Mouse (Mus musculus) Patski (cell line): ENCODE measurements at regions not wholly inside any gene's neighbourhood (a gene's known extent, or its start where the extent isn't known, plus 50 kb on each side); places are given as distances from the start of the nearest gene placed in this dataset.

Experiments
- ATAC-seq: fragments of 100-300 bp; one replicate; pipeline ENCODE4 v1.8.0; 2021
- CTCF ChIA-PET: fragments of 350-600 bp; sonication (Branson Sonifier 250); formaldehyde crosslinking; loops from one replicate; lab custom pipeline; 2022; ENCODE audit warnings: inconsistent platforms; lab: Charles Lee
- POLR2A ChIA-PET: fragments of 350-600 bp; sonication (Branson Sonifier 250); formaldehyde crosslinking; loops from one replicate; lab custom pipeline; 2022; ENCODE audit warnings: antibody characterized with exemption, inconsistent platforms; lab: Charles Lee
- DNase-seq: peaks from one replicate; pipeline ENCODE4 v3.0.0-alpha.2; 2011; ENCODE audit warnings: low read depth, low spot score
- H3K27me3 ChIP-seq: fragments of 371-371 bp; one replicate; pipeline ENCODE4 v1.5.1; 2021
- CTCF ChIP-seq: fragments of 100-300 bp; IDR thresholded peaks from one replicate; pipeline ENCODE4 v1.5.1; 2021
- in situ Hi-C: fragments of 300-500 bp; cut with MboI; formaldehyde crosslinking; loops from 3 replicates; pipeline ENCODE4 v1.11.1; 2018; ENCODE audit warnings: low pct_unique_long_range_greater_than_20kb, mixed read lengths

- CTCF ChIA-PET, result no interaction called here
- in situ Hi-C loops, result no loop called here
- no peak for DNase-seq
- no peak for TF ChIP-seq CTCF
- POLR2A ChIA-PET, result no interaction called here
- H3K27me3 ChIP-seq, result peaks cover 9% of the 10 kb centered on the region
- ATAC-seq, result no peak
Observed at GRCm38 (mm10) chr1:167981292-167981691, 292.3 kb downstream of the Lmx1a start.

- peaks cover 4% of the 10 kb centered on the region for H3K27me3 ChIP-seq
- DNase-seq (no peak), ATAC-seq (no peak)
- POLR2A ChIA-PET, result no interaction called here
- TF ChIP-seq CTCF, result no peak
- in situ Hi-C loops, result no loop called here
- CTCF ChIA-PET, result interaction anchor here (1.6 kb wide), 1 partner anchor 10 kb away, joined by 4 read pairs; no protein-coding TSS in a partner anchor
Observed at GRCm38 (mm10) chr1:168007456-168007855, 318.4 kb downstream of the Lmx1a start.

- POLR2A ChIA-PET, result no interaction called here
- ATAC-seq, result no peak
- peaks cover 4% of the 10 kb centered on the region for H3K27me3 ChIP-seq
- CTCF ChIA-PET, result no interaction called here
- no peak for TF ChIP-seq CTCF
- in situ Hi-C loops, result no loop called here
- DNase-seq, result no peak
Observed at GRCm38 (mm10) chr1:168008216-168008615, 319.2 kb downstream of the Lmx1a start.

- POLR2A ChIA-PET, result no interaction called here
- CTCF ChIA-PET, result interaction anchor here (0.8 kb wide), 1 partner anchor 37 kb away, joined by 3 read pairs; no protein-coding TSS in a partner anchor
- in situ Hi-C loops, result no loop called here
- ATAC-seq (no peak), DNase-seq (no peak)
- H3K27me3 ChIP-seq, result peaks cover 4% of the 10 kb centered on the region
- no peak for TF ChIP-seq CTCF
Observed at GRCm38 (mm10) chr1:168010416-168010815, 321.4 kb downstream of the Lmx1a start.

GRCm38 (mm10) chr1:168012069-168012468 is 323.0 kb downstream of the Lmx1a start:
- H3K27me3 ChIP-seq, result peaks cover 4% of the 10 kb centered on the region
- no peak for TF ChIP-seq CTCF
- ChIA-PET CTCF (no interaction called here), POLR2A (no interaction called here)
- in situ Hi-C loops, result no loop called here
- DNase-seq, result no peak
- ATAC-seq, result no peak

- peaks cover 4% of the 10 kb centered on the region for H3K27me3 ChIP-seq
- no peak for ATAC-seq
- ChIA-PET CTCF (no interaction called here), POLR2A (no interaction called here)
- TF ChIP-seq CTCF, result no peak
- in situ Hi-C loops, result no loop called here
- no peak for DNase-seq
Observed at GRCm38 (mm10) chr1:168012611-168013010, 323.6 kb downstream of the Lmx1a start.

- TF ChIP-seq CTCF, result no peak
- ChIA-PET POLR2A (no interaction called here), CTCF (no interaction called here)
- peaks cover 15% of the 10 kb centered on the region for H3K27me3 ChIP-seq
- in situ Hi-C loops, result no loop called here
- DNase-seq (no peak), ATAC-seq (no peak)
Observed at GRCm38 (mm10) chr1:168016375-168016890, 327.4 kb downstream of the Lmx1a start.

- in situ Hi-C loops, result no loop called here
- H3K27me3 ChIP-seq, result peaks cover 9% of the 10 kb centered on the region
- POLR2A ChIA-PET, result no interaction called here
- ATAC-seq (no peak), DNase-seq (no peak)
- no peak for TF ChIP-seq CTCF
- CTCF ChIA-PET, result no interaction called here
Observed at GRCm38 (mm10) chr1:168026481-168026880, 337.4 kb downstream of the Lmx1a start.

GRCm38 (mm10) chr1:168044765-168045164 is 355.7 kb downstream of the Lmx1a start:
- ChIA-PET CTCF (no interaction called here), POLR2A (no interaction called here)
- no peak for ATAC-seq
- TF ChIP-seq CTCF, result no peak
- in situ Hi-C loops, result no loop called here
- DNase-seq, result no peak
- peaks cover 2% of the 10 kb centered on the region for H3K27me3 ChIP-seq

GRCm38 (mm10) chr1:168046347-168046746 is 357.3 kb downstream of the Lmx1a start:
- in situ Hi-C loops, result no loop called here
- ATAC-seq (no peak), DNase-seq (no peak)
- no peak for TF ChIP-seq CTCF
- ChIA-PET POLR2A (no interaction called here), CTCF (no interaction called here)
- peaks cover 2% of the 10 kb centered on the region for H3K27me3 ChIP-seq

- ChIA-PET POLR2A (no interaction called here), CTCF (interaction anchor here (0.8 kb wide), 1 partner anchor 37 kb away, joined by 3 read pairs; no protein-coding TSS in a partner anchor)
- in situ Hi-C loops, result no loop called here
- no peaks in the 10 kb centered on the region for H3K27me3 ChIP-seq
- no peak for TF ChIP-seq CTCF
- ATAC-seq (no peak), DNase-seq (no peak)
Observed at GRCm38 (mm10) chr1:168046749-168047148, 357.7 kb downstream of the Lmx1a start.

GRCm38 (mm10) chr1:168049965-168050364 is 360.9 kb downstream of the Lmx1a start:
- peaks cover 3% of the 10 kb centered on the region for H3K27me3 ChIP-seq
- in situ Hi-C loops, result no loop called here
- ATAC-seq (no peak), DNase-seq (no peak)
- TF ChIP-seq CTCF, result no peak
- POLR2A ChIA-PET, result interaction anchor here (0.6 kb wide), 1 partner anchor 1212 kb away, joined by 3 read pairs; no protein-coding TSS in a partner anchor
- CTCF ChIA-PET, result no interaction called here
